10 mouse cellular contexts compared by ENCODE assay signal in genomic region chr3:133111741-133112140, GRCm38 (mm10). TPM values are rescaled to one million over a fixed set of nuclear protein-coding genes. Genes with fewer than 3 reads are reported as not detected.
DNase-seq lines count a peak whose midpoint lies in the region; ATAC-seq and TF ChIP-seq lines count a peak whose summit lies in the region.
"Had no signal": no experiment of that assay in that cellular context is flagged by ENCODE, and none has a peak within 500 bp of the region (broad histone marks: within the 10 kb centered on the region; RNA-seq: fewer than 3 reads in every experiment).

No protein-coding gene starts in this region.

- no peak for TF ChIP-seq POLR2A in thymus, adult 2 months (IDR thresholded peaks at IDR 0.05; ENCODE audit: control insufficient read depth, extremely low read depth, insufficient read depth, low read length, poor library complexity)

- TF ChIP-seq CTCF in thymus, adult 2 months (IDR thresholded peaks at IDR 0.05; ENCODE audit: borderline replicate concordance, control insufficient read depth, extremely low read depth, insufficient read depth, low read length, poor library complexity): no peak

- peak; percentile 27; the same call in 1 of the 2 replicates for ATAC-seq in midbrain, embryonic 13.5 days

- H3K4me1 ChIP-seq in thymus, adult 2 months (replicated peaks; ENCODE audit: control insufficient read depth, insufficient read depth, low read length): no peaks in the 10 kb centered on the region
- H3K4me1 ChIP-seq in midbrain, embryonic 13.5 days (replicated peaks): no peaks in the 10 kb centered on the region
- H3K4me1 ChIP-seq: hindbrain, embryonic 15.5 days had no signal

- no peak overlapping the region for H3K9ac ChIP-seq in midbrain, embryonic 13.5 days (replicated peaks)
- H3K9ac ChIP-seq: hindbrain, embryonic 15.5 days had no signal

- intact Hi-C loops in heart, postnatal 10 days (cut with DNase I): loop anchor here (10.0 kb wide), 2 partner anchors 163 to 1513 kb away; no protein-coding TSS in a partner anchor
- intact Hi-C loops in heart, postnatal 36 days (cut with DNase I): no loop called here

- WGBS in thymus, adult 2 months: 42% methylated on average over 2 of the region's 2 CpGs
- 33% methylated on average over 2 of the region's 2 CpGs for WGBS in midbrain, embryonic 13.5 days

- no peaks in the 10 kb centered on the region for H3K27me3 ChIP-seq in thymus, adult 2 months (ENCODE audit: control insufficient read depth, insufficient read depth, low read length)
- H3K27me3 ChIP-seq in midbrain, embryonic 13.5 days: no peaks in the 10 kb centered on the region
- H3K27me3 ChIP-seq: hindbrain, embryonic 15.5 days had no signal

- peaks cover 24% of the 10 kb centered on the region for H3K36me3 ChIP-seq in thymus, adult 2 months (ENCODE audit: control insufficient read depth, insufficient read depth, low read length)
- H3K36me3 ChIP-seq in midbrain, embryonic 13.5 days: peaks cover 28% of the 10 kb centered on the region

- no peaks in the 10 kb centered on the region for H3K9me3 ChIP-seq in midbrain, embryonic 13.5 days
- H3K9me3 ChIP-seq: hindbrain, embryonic 15.5 days had no signal

- no peak overlapping the region for H3K4me2 ChIP-seq in midbrain, embryonic 13.5 days (replicated peaks)
- H3K4me2 ChIP-seq: hindbrain, embryonic 15.5 days had no signal

- H3K27ac ChIP-seq in thymus, adult 2 months (ENCODE audit: control insufficient read depth, insufficient read depth, low read length): no peak overlapping the region
- H3K27ac ChIP-seq in midbrain, embryonic 13.5 days: no peak overlapping the region
- H3K27ac ChIP-seq: hindbrain, embryonic 15.5 days had no signal

- peak; percentile 25 to 44 for DNase-seq in heart, postnatal 10 days
- DNase-seq in heart, postnatal 36 days: no peak
- DNase-seq in thymus, adult 2 months: peak; percentile 18
- DNase-seq in thymus, postnatal 10 days (ENCODE audit: low spot score in 2 of 2): no peak
- peak; percentile 44 for DNase-seq in embryo, embryonic 9.5 days (ENCODE audit: extremely low spot score)
- DNase-seq in testis, postnatal 14 days (ENCODE audit: low spot score): no peak
- no peak for DNase-seq in thymus, postnatal 36 days

- H3K4me3 ChIP-seq in thymus, adult 2 months (ENCODE audit: control insufficient read depth, insufficient read depth, low read length): no peak overlapping the region
- H3K4me3 ChIP-seq in midbrain, embryonic 13.5 days (replicated peaks): no peak overlapping the region
- H3K4me3 ChIP-seq: hindbrain, embryonic 15.5 days; myocyte had no signal

RNA-seq across cellular contexts. Expression of gene Gstcd, which starts 19.9 kb away (rescaled TPM):
- 1 to 10 TPM; 5.6 to 6.2 TPM for total RNA-seq in heart, postnatal 10 days (2021)
- total RNA-seq in heart, postnatal 36 days (2021): 1 to 10 TPM; 1.9 to 2.6 TPM
- polyA plus RNA-seq in thymus, adult 2 months (2012; rRNA removed): 6.5 and 8.1 TPM in 2 replicates
- 5.2 and 5.6 TPM in 2 replicates for polyA plus RNA-seq in midbrain, embryonic 13.5 days (2015; fragmentation: Nextera tagmentation; extraction: Ambion mirVana)

RNA-seq across cellular contexts. Expression of gene Ints12, which starts 20.1 kb away (rescaled TPM):
- 10 to 100 TPM in 1 of 2 experiments, 1 to 10 TPM in 1; 7.9 to 10.4 TPM for total RNA-seq in heart, postnatal 10 days (2021)
- total RNA-seq in heart, postnatal 36 days (2021): 1 to 10 TPM; 7.6 to 8.4 TPM
- 9.7 and 10.2 TPM in 2 replicates for polyA plus RNA-seq in thymus, adult 2 months (2012; rRNA removed)
- 25.5 and 26.2 TPM in 2 replicates for polyA plus RNA-seq in midbrain, embryonic 13.5 days (2015; fragmentation: Nextera tagmentation; extraction: Ambion mirVana)

Comparison
In these comparisons a context has a peak if more than half of its experiments do, and no peak if none do; other contexts are left out.
1. DNase-seq: peak in heart, postnatal 10 days (2 of 2), thymus, adult 2 months (single experiment) and embryo, embryonic 9.5 days (single experiment); none in heart, postnatal 36 days (0 of 2), thymus, postnatal 10 days (0 of 2), testis, postnatal 14 days (single experiment) and thymus, postnatal 36 days (0 of 2).